Mouse (Mus musculus) inflammation-experienced regulatory T-cells, adult 16 weeks (primary cell): ENCODE results near the gene Sass6. TPM values are rescaled to one million over a fixed set of nuclear protein-coding genes. Genes with fewer than 3 reads are reported as not detected.

Experiments used
- polyA plus RNA-seq: library from polyadenylated mRNA; unstranded; fragments of 100-300 nt; shearing (Covaris generic); gene quantifications from one replicate; pipeline ENCODE4 v1.2.1, GENCODE M21; 2017

Gene Sass6
- 7.9 TPM for polyA plus RNA-seq

GRCm38 (mm10) chr3:116594728-116595602, at the start of gene Sass6:
Sass6 (plus strand) TSS chr3:116594982.

GRCm38 (mm10) chr3:116562408-116563094, 32.2 kb upstream of the Sass6 start, which contains the start of gene Lrrc39:
Lrrc39 (plus strand) TSS chr3:116562973.

GRCm38 (mm10) chr3:116614295-116614892, 19.6 kb downstream of the Sass6 start, which contains the start of gene Trmt13:
Trmt13 (minus strand) TSS chr3:116614587.

GRCm38 (mm10) chr3:116662463-116662863, 67.7 kb downstream of the Sass6 start, which contains the start of gene Mfsd14a:
Mfsd14a (minus strand) TSS chr3:116662677.

Other genes starting within 250 kb of the Sass6 start
- gene Cdc14a, start 170.9 kb upstream of the Sass6 start, polyA plus RNA-seq: 21.2 TPM
- gene Rtca, start 86.8 kb upstream of the Sass6 start, polyA plus RNA-seq: 47.8 TPM
- gene Dbt, start 81.9 kb upstream of the Sass6 start, polyA plus RNA-seq: 19.8 TPM
- gene Lrrc39, start 32.0 kb upstream of the Sass6 start, polyA plus RNA-seq: 0.59 TPM
- gene Trmt13, start 19.6 kb downstream of the Sass6 start, polyA plus RNA-seq: 48.1 TPM
- gene Mfsd14a, start 67.7 kb downstream of the Sass6 start, polyA plus RNA-seq: 92.8 TPM
- gene Gm43191, start 86.3 kb downstream of the Sass6 start, polyA plus RNA-seq: not detected
- gene Slc35a3, start 117.8 kb downstream of the Sass6 start, polyA plus RNA-seq: 7.2 TPM
- gene Agl, start 213.2 kb downstream of the Sass6 start, polyA plus RNA-seq: 6.3 TPM